Mouse (Mus musculus) fat pad, adult 2 months (tissue): ENCODE data around the gene Cib4.

ENCODE experiments used
- DNase-seq: peaks from one replicate; pipeline ENCODE4 v3.0.0-alpha.2; 2011; ENCODE audit warnings: low read depth, low spot score; ENCODE audit errors: extremely low read depth

Cib4 gene

DNA sequence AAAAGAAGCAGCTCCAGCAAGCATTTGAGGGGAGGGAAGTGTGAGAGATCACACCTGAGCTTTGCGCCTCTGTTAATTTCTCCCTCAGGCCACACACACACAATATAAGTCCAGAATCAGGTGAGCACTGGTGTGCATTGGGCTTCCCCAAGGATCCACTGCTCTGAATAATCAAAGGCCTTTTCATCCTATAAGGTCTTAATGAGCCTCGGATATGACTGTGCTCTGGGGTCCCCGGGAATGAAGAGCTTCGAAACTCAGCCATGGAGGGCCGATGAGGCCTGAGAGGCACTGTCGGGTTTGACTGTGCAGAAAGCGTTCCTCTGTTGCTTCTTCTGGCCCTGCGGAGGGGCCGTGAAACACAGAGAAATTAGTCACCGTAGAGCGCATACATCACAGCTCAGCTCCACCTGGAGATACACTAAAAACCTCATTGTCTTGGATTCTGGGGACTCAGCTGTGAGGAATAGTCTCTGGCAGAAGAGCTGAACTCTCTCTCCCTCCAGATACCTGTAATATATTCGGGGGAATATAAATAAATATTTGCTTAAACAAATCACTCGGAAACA is 101.2 kb downstream of the Cib4 start:
- DNase-seq = no peak

DNA sequence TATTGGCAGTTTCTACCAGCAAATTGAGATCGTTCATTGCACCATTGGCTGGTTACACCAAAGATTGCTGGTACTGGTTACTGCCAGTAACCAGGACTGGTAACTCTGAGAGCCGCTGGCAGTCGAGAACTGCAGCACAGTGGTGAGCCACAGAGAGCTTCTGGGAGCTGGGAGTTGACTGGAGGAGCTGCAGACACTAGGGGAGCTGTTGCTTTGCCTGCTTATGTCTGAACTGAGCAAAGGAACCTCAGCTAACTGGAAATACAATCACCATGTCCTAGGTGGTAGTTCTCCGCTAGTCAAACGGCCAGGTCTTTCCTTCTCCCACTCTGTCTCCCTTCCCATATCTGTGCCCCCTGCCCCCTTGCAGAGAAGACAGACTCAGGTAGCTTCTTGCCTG is 103.4 kb downstream of the Cib4 start:
- DNase-seq = no peak

DNA sequence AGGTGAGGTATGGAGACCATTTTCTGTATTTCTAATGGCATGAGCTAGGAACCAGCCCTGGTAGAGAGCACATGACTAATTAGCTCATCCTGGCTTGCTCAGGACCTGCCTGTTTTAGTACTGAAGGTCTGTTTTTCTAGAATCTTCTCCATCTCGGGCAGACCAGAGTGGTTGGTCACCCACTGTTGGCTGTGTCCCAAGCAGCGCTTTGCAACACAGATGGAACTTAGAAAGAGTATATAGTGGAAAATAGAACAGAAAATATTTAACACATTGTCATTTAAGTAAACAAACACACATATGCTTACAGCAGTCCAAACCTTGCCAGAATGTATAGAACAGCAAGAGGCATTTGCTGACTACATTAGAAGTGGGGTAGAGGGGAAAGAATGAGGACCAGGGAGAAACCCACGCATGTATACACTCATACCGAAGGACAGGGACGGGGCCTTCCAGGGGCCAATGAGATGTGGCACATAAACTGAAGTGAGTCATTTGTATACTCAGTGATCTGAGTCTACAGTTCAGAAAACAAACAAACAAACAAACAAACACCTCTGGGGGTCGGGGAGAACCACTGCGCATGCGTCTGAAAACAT is 105.2 kb downstream of the Cib4 start:
- no peak for DNase-seq

DNA sequence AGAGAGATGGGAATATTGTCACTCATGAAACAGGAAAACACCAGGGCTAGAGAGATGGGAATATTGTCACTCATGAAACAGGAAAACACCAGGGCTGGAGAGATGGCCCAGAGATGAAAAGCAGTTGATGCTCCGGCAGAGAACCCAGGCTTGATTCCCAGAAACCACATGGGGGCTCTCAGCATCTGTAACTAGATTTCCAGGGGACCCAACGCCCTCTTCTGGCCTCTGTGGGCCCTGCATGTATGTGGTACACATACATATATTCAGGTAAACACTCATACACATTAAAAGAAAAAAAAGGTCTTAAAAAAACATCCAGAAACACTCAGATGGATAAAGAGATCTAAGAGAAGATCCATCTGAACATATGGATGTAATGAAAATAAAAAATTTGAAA is 106.7 kb downstream of the Cib4 start:
- no peak for DNase-seq
